Mouse (Mus musculus): ENCODE results near the gene Prss16. TPM values are rescaled to one million over a fixed set of nuclear protein-coding genes. Genes with fewer than 3 reads are reported as not detected.

Gene Prss16
- total RNA-seq (2022) = under 1 TPM in 2 of 4 experiments, not detected in 2; 0.63 to 0.70 TPM

- DNase-seq = no peak
Observed at GRCm38 (mm10) chr13:22009642-22010041, at the start of gene Prss16. Gene Prss16 (minus strand): TSS chr13:22009742.

- DNase-seq = no peak
Observed at GRCm38 (mm10) chr13:22053754-22054153, 44.2 kb upstream of the Prss16 start.

GRCm38 (mm10) chr13:22051523-22051859 is 41.9 kb upstream of the Prss16 start:
- no peak for DNase-seq

GRCm38 (mm10) chr13:22050591-22051522 is 41.3 kb upstream of the Prss16 start:
- peak; percentile 90 for DNase-seq

GRCm38 (mm10) chr13:22049737-22050440 is 40.3 kb upstream of the Prss16 start:
- no peak for DNase-seq

GRCm38 (mm10) chr13:22049041-22049440 is 39.5 kb upstream of the Prss16 start:
- DNase-seq = no peak

- DNase-seq = no peak
Observed at GRCm38 (mm10) chr13:22045311-22045710, 35.8 kb upstream of the Prss16 start.

- no peak for DNase-seq
Observed at GRCm38 (mm10) chr13:22044432-22045155, 35.1 kb upstream of the Prss16 start.

- DNase-seq = no peak
Observed at GRCm38 (mm10) chr13:22043503-22044431, 34.2 kb upstream of the Prss16 start.

GRCm38 (mm10) chr13:22042568-22043502 is 33.3 kb upstream of the Prss16 start, which contains the start of the genes Hist1h2ag and Hist1h2bj:
Gene Hist1h2ag (minus strand): TSS chr13:22042944.
Gene Hist1h2bj (plus strand): TSS chr13:22043214.
- peak; percentile 89 for DNase-seq

- no peak for DNase-seq
Observed at GRCm38 (mm10) chr13:22041651-22042567, 32.4 kb upstream of the Prss16 start.

- peak; percentile 93 for DNase-seq
Observed at GRCm38 (mm10) chr13:22041142-22041536, 31.6 kb upstream of the Prss16 start, which contains the start of gene Hist1h4i. Gene Hist1h4i (minus strand): TSS chr13:22041362.

- no peak for DNase-seq
Observed at GRCm38 (mm10) chr13:22040464-22041141, 31.1 kb upstream of the Prss16 start.

GRCm38 (mm10) chr13:22039951-22040463 is 30.5 kb upstream of the Prss16 start:
- no peak for DNase-seq

- DNase-seq = no peak
Observed at GRCm38 (mm10) chr13:22039364-22039763, 29.8 kb upstream of the Prss16 start.

- DNase-seq = no peak
Observed at GRCm38 (mm10) chr13:22037415-22037814, 27.9 kb upstream of the Prss16 start.

GRCm38 (mm10) chr13:22036986-22037385 is 27.4 kb upstream of the Prss16 start:
- DNase-seq = no peak
